Mouse (Mus musculus): ENCODE measurements around the gene Egfl6.
A peak's percentile ranks its signal among the peaks of the same experiment; 100 is the strongest.

Gene Egfl6

GRCm38 (mm10) chrX:166518345-166518744 is 67.2 kb downstream of the Egfl6 start, which contains the start of gene Tceanc:
Tceanc (minus strand) TSS chrX:166518567.
- no peak for DNase-seq (ENCODE audit: inconsistent age in 2 of 2, low spot score in 1 of 2)

GRCm38 (mm10) chrX:166516631-166517030 is 68.9 kb downstream of the Egfl6 start:
- peak; percentile 61 to 79 for DNase-seq (ENCODE audit: inconsistent age in 2 of 2, low spot score in 1 of 2)

GRCm38 (mm10) chrX:166515923-166516322 is 69.6 kb downstream of the Egfl6 start:
- DNase-seq (ENCODE audit: inconsistent age in 2 of 2, low spot score in 1 of 2), result no peak

GRCm38 (mm10) chrX:166514035-166514434 is 71.5 kb downstream of the Egfl6 start:
- peak; percentile 16 to 52 for DNase-seq (ENCODE audit: inconsistent age in 2 of 2, low spot score in 1 of 2)

- no peak for DNase-seq (ENCODE audit: inconsistent age in 2 of 2, low spot score in 1 of 2)
Measured at GRCm38 (mm10) chrX:166512071-166512470, 73.4 kb downstream of the Egfl6 start.

GRCm38 (mm10) chrX:166511107-166511506 is 74.4 kb downstream of the Egfl6 start:
- DNase-seq (ENCODE audit: inconsistent age in 2 of 2, low spot score in 1 of 2), result no peak

- DNase-seq (ENCODE audit: inconsistent age in 2 of 2, low spot score in 1 of 2), result peak; percentile 94 to 97
Measured at GRCm38 (mm10) chrX:166509761-166510738, 75.5 kb downstream of the Egfl6 start.

GRCm38 (mm10) chrX:166504421-166504820 is 81.1 kb downstream of the Egfl6 start:
- no peak for DNase-seq (ENCODE audit: inconsistent age in 2 of 2, low spot score in 1 of 2)

GRCm38 (mm10) chrX:166499496-166500190 is 85.9 kb downstream of the Egfl6 start:
- no peak for DNase-seq (ENCODE audit: inconsistent age in 2 of 2, low spot score in 1 of 2)

- DNase-seq (ENCODE audit: inconsistent age in 2 of 2, low spot score in 1 of 2), result no peak
Measured at GRCm38 (mm10) chrX:166497771-166498170, 87.7 kb downstream of the Egfl6 start.

- no peak for DNase-seq (ENCODE audit: inconsistent age in 2 of 2, low spot score in 1 of 2)
Measured at GRCm38 (mm10) chrX:166495052-166495451, 90.5 kb downstream of the Egfl6 start.

GRCm38 (mm10) chrX:166479365-166479983 is 106.0 kb downstream of the Egfl6 start, which contains the start of gene Rab9:
Rab9 (minus strand) TSS chrX:166479867.
- peak; percentile 94 to 97 for DNase-seq (ENCODE audit: inconsistent age in 2 of 2, low spot score in 1 of 2)

- DNase-seq (ENCODE audit: inconsistent age in 2 of 2, low spot score in 1 of 2), result peak; percentile 25 to 75
Measured at GRCm38 (mm10) chrX:166478631-166479364, 106.7 kb downstream of the Egfl6 start.

GRCm38 (mm10) chrX:166477393-166477792 is 108.1 kb downstream of the Egfl6 start:
- DNase-seq (ENCODE audit: inconsistent age in 2 of 2, low spot score in 1 of 2), result peak in 1 of 2 experiments; percentile 56

Data from adrenal gland, adult (tissue).